Mouse (Mus musculus) kidney, adult 2 months (tissue): ENCODE measurements at regions not wholly inside any gene's neighbourhood (a gene's known extent, or its start where the extent isn't known, plus 50 kb on each side); places are given as distances from the start of the nearest gene placed in this dataset.

Experiments
- DNase-seq: peaks from one replicate; pipeline ENCODE4 v3.0.0; 2021
- H3K27ac ChIP-seq: fragments of 200-500 bp; 2 replicates; pipeline ENCODE4 v1.5.1; 2012; ENCODE audit warnings: low read depth, low read length, control low read depth, inconsistent platforms; ENCODE audit not compliant: insufficient read depth
- H3K27me3 ChIP-seq: fragments of 200-500 bp; replicated peaks from 2 replicates; pipeline ENCODE4 v1.6.1; 2012; ENCODE audit warnings: mild to moderate bottlenecking, moderate library complexity, low read length, inconsistent platforms; ENCODE audit not compliant: control insufficient read depth, insufficient read depth
- H3K36me3 ChIP-seq: fragments of 200-500 bp; 2 replicates; pipeline ENCODE4 v1.6.1; 2012; ENCODE audit warnings: mild to moderate bottlenecking, moderate library complexity, low read length, inconsistent platforms; ENCODE audit not compliant: control insufficient read depth, insufficient read depth
- H3K4me1 ChIP-seq: fragments of 200-500 bp; 2 replicates; pipeline ENCODE4 v1.6.1; 2011; ENCODE audit warnings: low read length; ENCODE audit not compliant: control insufficient read depth, insufficient read depth
- H3K4me3 ChIP-seq: fragments of 200-500 bp; 2 replicates; pipeline ENCODE4 v1.5.1; 2011; ENCODE audit warnings: mild to moderate bottlenecking, low read depth, low read length, control low read depth; ENCODE audit not compliant: insufficient read depth
- CTCF ChIP-seq: fragments of 200-500 bp; conservative IDR thresholded peaks from 2 replicates; pipeline ENCODE4 v1.5.1; 2011; ENCODE audit warnings: low read depth, mild to moderate bottlenecking, control low read depth, low read length, moderate library complexity, mixed read lengths; ENCODE audit not compliant: insufficient read depth, insufficient read length
- POLR2A ChIP-seq: fragments of 200-500 bp; IDR thresholded peaks from one replicate; pipeline ENCODE4 v1.6.1; 2011; ENCODE audit warnings: low read depth, low read length, control low read depth
- WGBS: fragments of 180-500 bp; shearing (Covaris S2); methylation state at CpG from one replicate; pipeline ENCODE4 v1.1.7; 2018; 5-methylcytosine and 5-hydroxymethylcytosine counted together

- no peaks in the 10 kb centered on the region for H3K4me1 ChIP-seq
- no peaks in the 10 kb centered on the region for H3K36me3 ChIP-seq
- no peak for DNase-seq
- no peak overlapping the region for H3K27ac ChIP-seq
- H3K4me3 ChIP-seq, result no peak overlapping the region
- no peaks in the 10 kb centered on the region for H3K27me3 ChIP-seq
- 66% methylated on average over 1 of the region's 1 CpGs for WGBS
- TF ChIP-seq POLR2A (no peak), CTCF (no peak)
These were observed 833.2 kb downstream of the Efnb2 start for GRCm38 (mm10) chr8:7827811-7828210.

DNA sequence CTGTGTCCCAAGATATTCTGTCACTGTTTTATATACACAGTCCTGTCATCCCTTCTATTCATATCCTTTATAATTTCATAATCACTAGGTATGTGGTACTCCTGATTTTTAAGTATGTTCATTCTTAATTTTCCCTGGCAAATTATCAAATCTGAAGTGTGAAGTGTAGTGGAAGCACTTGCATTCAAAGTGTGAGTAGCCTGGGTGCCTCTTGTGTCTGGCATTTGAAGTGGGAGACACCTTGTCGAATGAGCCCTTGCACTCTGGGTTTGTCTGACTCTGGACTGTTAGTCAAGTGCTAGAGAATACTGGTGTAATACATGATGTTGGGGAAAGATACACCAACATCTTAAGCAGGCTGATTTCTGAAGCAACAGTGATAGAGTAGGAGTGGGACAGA is 852.6 kb downstream of the Efnb2 start:
- H3K27me3 ChIP-seq, result no peaks in the 10 kb centered on the region
- no peaks in the 10 kb centered on the region for H3K4me1 ChIP-seq
- TF ChIP-seq CTCF, result no peak
- no peak for TF ChIP-seq POLR2A
- no peaks in the 10 kb centered on the region for H3K36me3 ChIP-seq
- no peak overlapping the region for H3K27ac ChIP-seq
- no peak overlapping the region for H3K4me3 ChIP-seq
- no peak for DNase-seq
- 94% methylated on average over 1 of the region's 1 CpGs for WGBS

GRCm38 (mm10) chr8:7799221-7799620 is 861.8 kb downstream of the Efnb2 start:
- no peaks in the 10 kb centered on the region for H3K4me1 ChIP-seq
- no peaks in the 10 kb centered on the region for H3K36me3 ChIP-seq
- no peak for TF ChIP-seq CTCF
- TF ChIP-seq POLR2A, result no peak
- H3K27ac ChIP-seq, result no peak overlapping the region
- no peak overlapping the region for H3K4me3 ChIP-seq
- H3K27me3 ChIP-seq, result no peaks in the 10 kb centered on the region
- DNase-seq, result peak; percentile 10
- 71% methylated on average over 3 of the region's 3 CpGs for WGBS

GRCm38 (mm10) chr8:7796156-7796555 is 864.9 kb downstream of the Efnb2 start:
- no peak for TF ChIP-seq CTCF
- TF ChIP-seq POLR2A, result no peak
- DNase-seq, result no peak
- H3K4me3 ChIP-seq, result no peak overlapping the region
- H3K36me3 ChIP-seq, result no peaks in the 10 kb centered on the region
- H3K27me3 ChIP-seq, result no peaks in the 10 kb centered on the region
- 90% methylated on average over 4 of the region's 4 CpGs for WGBS
- H3K27ac ChIP-seq, result no peak overlapping the region
- no peaks in the 10 kb centered on the region for H3K4me1 ChIP-seq

- no peak for TF ChIP-seq CTCF
- TF ChIP-seq POLR2A, result no peak
These were observed 897.2 kb downstream of the Efnb2 start for GRCm38 (mm10) chr8:7763820-7764219.

GRCm38 (mm10) chr8:7760987-7761386 is 900.1 kb downstream of the Efnb2 start:
- Histone ChIP-seq H3K36me3 (no peaks in the 10 kb centered on the region), H3K27ac (no peak overlapping the region), H3K27me3 (no peaks in the 10 kb centered on the region), H3K4me1 (no peaks in the 10 kb centered on the region), H3K4me3 (no peak overlapping the region)
- TF ChIP-seq POLR2A, result no peak
- TF ChIP-seq CTCF, result no peak
- WGBS, result 83% methylated on average over 4 of the region's 4 CpGs
- no peak for DNase-seq

More at GRCm38 (mm10) chr8:7763820-7764219, 897.2 kb downstream of the Efnb2 start:
- DNase-seq, result no peak
- Histone ChIP-seq H3K27me3 (no peaks in the 10 kb centered on the region), H3K36me3 (no peaks in the 10 kb centered on the region), H3K4me1 (no peaks in the 10 kb centered on the region), H3K4me3 (no peak overlapping the region), H3K27ac (no peak overlapping the region)
- WGBS, result 84% methylated on average over 3 of the region's 3 CpGs

DNA sequence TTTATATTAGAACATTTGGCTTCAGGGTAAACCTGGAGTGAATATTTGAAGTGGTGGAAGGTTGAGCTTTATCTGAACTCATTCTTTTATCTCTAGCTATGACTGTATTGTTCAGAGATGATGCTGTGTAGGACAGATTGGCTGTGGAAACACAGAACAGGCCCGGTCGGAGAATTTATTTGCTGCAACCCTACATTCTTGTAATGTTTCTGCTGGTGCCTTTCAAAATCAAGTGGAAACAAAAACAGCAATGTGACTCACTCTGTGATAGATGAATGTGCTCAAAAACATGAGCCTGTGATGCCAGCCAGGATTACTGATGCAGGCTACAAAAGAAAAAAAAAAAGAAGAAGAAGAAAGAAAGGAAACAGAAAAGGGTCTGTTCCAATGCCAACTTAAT is 928.3 kb downstream of the Efnb2 start:
- Histone ChIP-seq H3K27me3 (no peaks in the 10 kb centered on the region), H3K27ac (no peak overlapping the region), H3K4me3 (no peak overlapping the region), H3K36me3 (no peaks in the 10 kb centered on the region), H3K4me1 (no peaks in the 10 kb centered on the region)
- TF ChIP-seq CTCF (no peak), POLR2A (no peak)
- 70% methylated on average over 2 of the region's 2 CpGs for WGBS
- no peak for DNase-seq

DNA sequence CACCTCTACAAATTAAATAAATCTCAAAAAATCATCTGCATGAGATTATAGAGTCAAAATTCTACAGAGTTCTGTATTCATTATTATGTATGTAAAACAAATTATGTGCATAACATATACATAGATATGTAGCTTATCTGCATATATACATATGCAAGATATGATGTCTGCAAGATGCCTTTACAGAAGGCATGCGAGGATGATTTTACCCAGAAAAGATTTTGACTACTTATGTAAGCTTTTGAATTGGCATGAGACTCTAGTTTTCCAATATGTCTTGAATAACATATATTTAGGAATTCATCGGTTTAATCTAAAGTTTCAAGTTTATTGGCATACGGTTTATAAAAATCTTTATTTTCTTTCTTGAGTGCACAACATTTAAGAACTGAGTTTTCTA is 939.2 kb downstream of the Efnb2 start:
- H3K4me1 ChIP-seq, result no peaks in the 10 kb centered on the region
- H3K4me3 ChIP-seq, result no peak overlapping the region
- DNase-seq, result no peak
- TF ChIP-seq POLR2A (no peak), CTCF (no peak)
- 96% methylated on average over 3 of the region's 3 CpGs for WGBS
- H3K27me3 ChIP-seq, result no peaks in the 10 kb centered on the region
- H3K27ac ChIP-seq, result no peak overlapping the region
- no peaks in the 10 kb centered on the region for H3K36me3 ChIP-seq
